Mouse (Mus musculus) liver, embryonic 13.5 days (tissue): ENCODE data around the gene Lysmd1. TPM values are rescaled to one million over a fixed set of nuclear protein-coding genes. Genes with fewer than 3 reads are reported as not detected.
"Not testable (repeated sequence)": the region's sequence is repeated elsewhere in the genome, so short reads cannot be mapped to it uniquely, and the experiment has no call there.

Experiments
- ATAC-seq: fragments of 200-750 bp; cut with Nextera tagmentation; 2 replicates; pipeline ENCODE4 v1.8.0; 2017; ENCODE audit warnings: low read depth, mild to moderate bottlenecking, moderate number of reproducible peaks, moderate library complexity
- DNase-seq: peaks from one replicate; pipeline ENCODE4 v3.0.0; 2022
- H3K27ac ChIP-seq: fragments of 300-500 bp; sonication (generic); 2 replicates; pipeline ENCODE4 v1.5.1; 2015; ENCODE audit warnings: moderate library complexity, mild to moderate bottlenecking, inconsistent platforms
- H3K27me3 ChIP-seq: fragments of 300-500 bp; sonication (generic); 2 replicates; pipeline ENCODE4 v1.6.1; 2015; ENCODE audit warnings: mild to moderate bottlenecking, inconsistent platforms
- H3K36me3 ChIP-seq: fragments of 300-500 bp; sonication (generic); 2 replicates; pipeline ENCODE4 v1.6.1; 2015; ENCODE audit warnings: mild to moderate bottlenecking, inconsistent platforms
- H3K4me1 ChIP-seq: fragments of 300-500 bp; sonication (generic); replicated peaks from 2 replicates; pipeline ENCODE4 v1.6.1; 2015; ENCODE audit warnings: inconsistent platforms
- H3K4me2 ChIP-seq: fragments of 300-500 bp; sonication (generic); 2 replicates; pipeline ENCODE4 v1.6.1; 2015; ENCODE audit warnings: inconsistent platforms, mild to moderate bottlenecking, moderate library complexity
- H3K4me3 ChIP-seq: fragments of 300-500 bp; sonication (generic); replicated peaks from 2 replicates; pipeline ENCODE4 v1.5.1; 2015; ENCODE audit warnings: mild to moderate bottlenecking, inconsistent platforms
- H3K9ac ChIP-seq: fragments of 300-500 bp; sonication (generic); 2 replicates; pipeline ENCODE4 v1.6.1; 2015; ENCODE audit warnings: mild to moderate bottlenecking, inconsistent platforms
- H3K9me3 ChIP-seq: fragments of 300-500 bp; sonication (generic); replicated peaks from 2 replicates; pipeline ENCODE4 v1.6.1; 2016; ENCODE audit warnings: inconsistent platforms
- WGBS: fragments of 180-500 bp; shearing (Covaris S2); methylation state at CpG from one replicate; pipeline ENCODE4 v1.1.7; 2015; ENCODE audit not compliant: insufficient replicate concordance; 5-methylcytosine and 5-hydroxymethylcytosine counted together
- polyA plus RNA-seq: library from polyadenylated mRNA; unstranded; fragments of >200 nt; fragmentation: Nextera tagmentation; extraction: Ambion mirVana; gene quantifications from 2 replicates; pipeline ENCODE4 v1.2.1, GENCODE M21; 2015

The Lysmd1 gene
- polyA plus RNA-seq, 1 experiment from 2014 or later, result 7.3 TPM

DNA sequence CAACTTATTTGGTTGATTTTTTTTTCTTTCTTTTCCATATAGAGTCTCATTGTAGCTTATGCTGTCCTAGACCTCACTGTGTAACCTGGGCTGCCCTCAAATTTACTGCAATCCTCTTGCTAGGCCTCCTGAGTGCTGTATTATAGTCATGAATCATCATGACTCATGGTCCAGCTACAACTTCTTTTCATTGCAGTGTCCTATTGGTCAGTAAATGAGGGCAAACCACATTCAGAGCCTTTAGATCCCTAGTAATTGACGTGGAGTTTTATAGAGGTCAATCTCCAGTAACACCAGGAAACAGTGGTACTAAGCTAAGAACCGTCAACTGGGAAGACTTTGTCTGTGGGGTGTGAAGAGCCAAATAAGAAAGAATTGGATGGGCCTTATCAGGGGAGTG lies 16.1 kb upstream of the Lysmd1 start:
- ATAC-seq, result no peak
- H3K36me3 ChIP-seq, result peaks cover 69% of the 10 kb centered on the region
- H3K4me3 ChIP-seq, result no peak overlapping the region
- H3K27ac ChIP-seq, result no peak overlapping the region
- H3K9ac ChIP-seq, result no peak overlapping the region
- no peak for DNase-seq
- WGBS, result 85% methylated on average over 2 of the region's 2 CpGs
- H3K9me3 ChIP-seq, result no peaks in the 10 kb centered on the region
- H3K27me3 ChIP-seq, result no peaks in the 10 kb centered on the region
- H3K4me2 ChIP-seq, result no peak overlapping the region
- peaks cover 8% of the 10 kb centered on the region; the same call in 1 of the 2 replicates for H3K4me1 ChIP-seq

DNA sequence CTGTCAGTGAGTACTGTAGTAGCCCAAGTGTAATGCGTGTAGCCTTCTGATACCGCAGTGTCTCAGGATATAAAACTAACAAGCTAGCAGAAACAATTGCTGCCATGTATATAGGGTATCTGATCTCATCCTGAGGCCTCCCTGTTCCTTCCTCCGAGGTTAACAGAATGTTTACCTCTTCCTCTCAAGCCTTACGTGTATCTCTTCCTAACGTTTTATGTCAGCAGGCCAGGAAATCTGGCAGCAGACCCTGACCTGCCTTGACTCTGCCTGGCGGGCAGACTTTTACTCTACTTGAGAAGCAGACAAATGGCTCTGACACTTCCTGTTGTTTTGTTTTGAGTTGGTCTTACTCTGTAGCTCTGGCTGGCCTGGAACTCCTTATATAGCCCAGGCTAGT lies 12.3 kb upstream of the Lysmd1 start:
- no peak for DNase-seq
- Histone ChIP-seq H3K27me3 (no peaks in the 10 kb centered on the region), H3K27ac (peak overlapping the region; percentile 56; the same call in 1 of the 2 replicates), H3K4me1 (0 out of 2 replicates have a peak, but pooled peaks cover 5% of the 10 kb centered on the region), H3K9me3 (no peaks in the 10 kb centered on the region), H3K4me2 (no peak overlapping the region), H3K9ac (no peak overlapping the region), H3K4me3 (no peak overlapping the region), H3K36me3 (peaks cover 54% of the 10 kb centered on the region)
- no peak for ATAC-seq
- WGBS, result 51% methylated on average over 6 of the region's 6 CpGs

DNA sequence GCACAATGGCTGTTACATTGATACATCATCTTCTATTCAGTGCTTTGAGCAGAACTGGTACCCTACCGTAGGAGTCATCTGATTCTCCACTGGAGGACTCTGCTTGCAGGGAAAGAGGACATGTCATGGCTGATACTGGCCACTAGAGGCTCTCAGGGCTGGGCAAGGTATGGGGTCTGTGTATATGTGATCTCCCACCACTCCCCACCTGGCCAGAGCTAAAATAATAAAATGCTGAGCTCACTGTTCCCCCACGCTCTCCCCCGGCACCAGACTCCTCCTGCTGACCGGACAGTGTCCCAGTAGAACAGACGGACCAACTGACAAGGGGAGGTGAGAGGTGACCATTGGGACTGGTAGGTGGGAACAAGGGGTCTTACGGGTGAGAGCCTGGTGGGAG lies 9.6 kb upstream of the Lysmd1 start, which contains the start of gene Tmod4:
TSS of gene Tmod4 (plus strand) at position 231 of the 400 bp plus-strand sequence.
- no peak within 1 kb of the TSS for H3K27ac ChIP-seq
- DNase-seq, result no peak
- H3K36me3 ChIP-seq, result peaks cover 42% of the 10 kb centered on the region
- no peak within 1 kb of the TSS for H3K4me3 ChIP-seq
- no peaks in the 10 kb centered on the region for H3K27me3 ChIP-seq
- H3K9me3 ChIP-seq, result no peaks in the 10 kb centered on the region
- 0 out of 2 replicates have a peak, but pooled peaks cover 5% of the 10 kb centered on the region for H3K4me1 ChIP-seq
- no peak for ATAC-seq
- no peak within 1 kb of the TSS for H3K9ac ChIP-seq
- WGBS, result 57% methylated on average over 6 of the region's 6 CpGs
- H3K4me2 ChIP-seq, result no peak within 1 kb of the TSS

DNA sequence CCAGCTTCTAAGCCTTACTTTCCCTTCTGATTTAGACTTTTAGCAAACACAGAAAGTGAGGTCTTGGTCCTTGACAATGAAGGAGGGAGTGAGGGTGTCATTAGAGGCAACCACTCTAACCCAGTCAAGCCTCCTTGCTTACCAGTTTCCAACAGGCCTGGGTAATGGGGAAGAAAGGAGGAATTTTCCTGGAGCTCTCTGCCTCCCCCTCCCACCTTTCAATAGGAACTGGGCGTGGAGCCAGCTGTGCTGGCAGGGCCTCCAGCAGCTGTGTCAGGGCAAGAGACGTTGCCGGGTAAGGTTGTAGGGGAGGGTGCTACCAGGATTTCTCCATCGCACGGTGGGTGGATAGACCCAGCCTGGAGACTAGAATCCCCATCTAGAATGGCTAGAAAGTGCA lies 8.9 kb upstream of the Lysmd1 start:
- ATAC-seq (no peak), DNase-seq (no peak)
- Histone ChIP-seq H3K4me3 (no peak overlapping the region), H3K4me2 (no peak overlapping the region), H3K9me3 (no peaks in the 10 kb centered on the region), H3K36me3 (peaks cover 42% of the 10 kb centered on the region), H3K4me1 (0 out of 2 replicates have a peak, but pooled peaks cover 5% of the 10 kb centered on the region), H3K27me3 (no peaks in the 10 kb centered on the region), H3K27ac (no peak overlapping the region), H3K9ac (no peak overlapping the region)
- 54% methylated on average over 5 of the region's 5 CpGs for WGBS

DNA sequence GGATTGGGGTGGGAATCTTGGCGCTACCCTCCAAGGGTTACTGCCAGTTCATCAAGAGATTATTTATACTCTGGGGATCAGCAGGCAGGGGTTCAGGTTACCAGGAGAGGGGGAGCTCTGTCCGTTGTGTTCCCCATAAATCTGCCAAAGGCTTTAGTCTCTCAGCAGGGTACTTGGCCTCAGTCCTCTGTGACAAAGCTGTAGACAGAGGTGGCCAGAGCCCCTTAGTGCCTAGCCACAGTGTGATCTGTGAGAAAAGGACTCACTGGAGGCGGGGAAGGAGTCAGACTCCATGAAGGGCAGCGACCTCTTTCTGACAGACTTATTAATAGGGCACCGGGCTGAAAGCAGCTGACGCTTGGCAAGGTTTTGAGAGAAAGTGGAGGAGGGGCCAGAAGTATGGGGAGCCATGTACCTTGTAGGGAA lies 4.6 kb upstream of the Lysmd1 start:
- ATAC-seq, result no peak
- H3K27me3 ChIP-seq, result no peaks in the 10 kb centered on the region
- no peak overlapping the region for H3K9ac ChIP-seq
- H3K27ac ChIP-seq, result no peak overlapping the region
- no peak overlapping the region for H3K4me3 ChIP-seq
- peaks cover 13% of the 10 kb centered on the region for H3K4me1 ChIP-seq
- 74% methylated on average over 6 of the region's 6 CpGs for WGBS
- H3K36me3 ChIP-seq, result peaks cover 19% of the 10 kb centered on the region
- no peaks in the 10 kb centered on the region for H3K9me3 ChIP-seq
- no peak for DNase-seq
- H3K4me2 ChIP-seq, result no peak overlapping the region

GRCm38 (mm10) chr3:95130081-95130480 lies 3.8 kb upstream of the Lysmd1 start:
- 85% methylated on average over 5 of the region's 5 CpGs for WGBS
- DNase-seq, result no peak

DNA sequence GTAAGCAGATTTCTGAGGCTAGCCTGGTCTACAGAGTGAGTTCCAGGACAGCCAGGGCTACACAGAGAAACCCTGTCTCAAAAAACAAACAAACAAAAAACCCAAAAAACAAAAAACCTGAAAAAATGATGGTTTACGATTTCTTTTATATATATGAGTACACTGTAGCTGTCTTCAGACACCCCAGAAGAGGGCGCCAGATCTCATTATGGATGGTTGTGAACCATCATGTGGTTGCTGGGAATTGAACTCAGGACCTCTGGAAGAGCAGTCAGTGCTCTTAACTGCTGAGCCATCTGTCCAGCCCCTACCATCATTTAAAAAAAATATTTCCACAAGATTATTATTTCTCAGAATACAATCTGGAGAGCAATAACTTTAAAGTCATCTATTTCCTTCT lies 1.5 kb upstream of the Lysmd1 start:
- ATAC-seq, DNase-seq, H3K27ac ChIP-seq, H3K9me3 ChIP-seq, H3K9ac ChIP-seq, H3K27me3 ChIP-seq, H3K4me2 ChIP-seq: not testable (repeated sequence)
- Histone ChIP-seq H3K4me3 (peak overlapping the region; percentile 81), H3K4me1 (peaks cover 30% of the 10 kb centered on the region), H3K36me3 (peaks cover 19% of the 10 kb centered on the region)
- 81% methylated on average over 2 of the region's 2 CpGs for WGBS

More at GRCm38 (mm10) chr3:95130081-95130480, 3.8 kb upstream of the Lysmd1 start:
- H3K9ac ChIP-seq, result no peak overlapping the region
- no peaks in the 10 kb centered on the region for H3K9me3 ChIP-seq
- H3K36me3 ChIP-seq, result peaks cover 19% of the 10 kb centered on the region
- no peak overlapping the region for H3K27ac ChIP-seq
- no peak overlapping the region for H3K4me2 ChIP-seq
- ATAC-seq, result no peak
- H3K27me3 ChIP-seq, result no peaks in the 10 kb centered on the region
- no peak overlapping the region for H3K4me3 ChIP-seq
- peaks cover 12% of the 10 kb centered on the region for H3K4me1 ChIP-seq

- peak overlapping the region; percentile 85 for H3K9ac ChIP-seq
- WGBS, result 46% methylated on average over 11 of the region's 11 CpGs
- peak; percentile 2; the same call in 1 of the 2 replicates for ATAC-seq
Observed at GRCm38 (mm10) chr3:95133176-95133575, 712 bp upstream of the Lysmd1 start.

DNA sequence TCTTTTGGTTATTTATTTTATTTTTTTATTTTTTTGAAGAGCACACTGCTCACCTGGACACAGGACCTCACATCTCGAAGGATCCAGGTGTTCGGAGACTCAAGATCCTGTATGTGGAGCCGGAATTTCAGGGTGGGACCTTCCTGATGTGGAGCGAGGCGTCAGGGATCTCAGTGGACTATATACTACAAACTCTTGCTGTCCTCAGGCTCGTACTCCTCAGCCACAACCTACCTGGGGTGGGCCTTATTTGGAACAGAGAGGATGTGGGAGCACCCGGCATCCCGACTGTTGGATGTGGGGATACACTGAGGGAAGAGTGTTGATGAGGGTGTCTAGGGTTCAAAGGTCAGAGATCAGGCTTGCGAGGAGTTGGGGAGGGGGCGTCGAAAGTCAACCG lies 245 bp downstream of the Lysmd1 start:
- not testable (repeated sequence) for H3K9me3 ChIP-seq, H3K4me2 ChIP-seq, H3K27ac ChIP-seq, H3K27me3 ChIP-seq, DNase-seq, H3K9ac ChIP-seq
- ATAC-seq, result peak; percentile 62
- Histone ChIP-seq H3K4me1 (peaks cover 30% of the 10 kb centered on the region), H3K36me3 (peaks cover 20% of the 10 kb centered on the region), H3K4me3 (peak overlapping the region; percentile 81; the same call in 1 of the 2 replicates)
- WGBS, result no CpG with 5 or more reads among the region's 12 CpGs

More at GRCm38 (mm10) chr3:95133176-95133575, 712 bp upstream of the Lysmd1 start:
- Histone ChIP-seq H3K27me3 (no peaks in the 10 kb centered on the region), H3K4me1 (peaks cover 30% of the 10 kb centered on the region), H3K4me3 (peak overlapping the region; percentile 81), H3K4me2 (peak overlapping the region; percentile 89), H3K27ac (peak overlapping the region; percentile 83), H3K36me3 (peaks cover 23% of the 10 kb centered on the region), H3K9me3 (no peaks in the 10 kb centered on the region)
- no peak for DNase-seq

DNA sequence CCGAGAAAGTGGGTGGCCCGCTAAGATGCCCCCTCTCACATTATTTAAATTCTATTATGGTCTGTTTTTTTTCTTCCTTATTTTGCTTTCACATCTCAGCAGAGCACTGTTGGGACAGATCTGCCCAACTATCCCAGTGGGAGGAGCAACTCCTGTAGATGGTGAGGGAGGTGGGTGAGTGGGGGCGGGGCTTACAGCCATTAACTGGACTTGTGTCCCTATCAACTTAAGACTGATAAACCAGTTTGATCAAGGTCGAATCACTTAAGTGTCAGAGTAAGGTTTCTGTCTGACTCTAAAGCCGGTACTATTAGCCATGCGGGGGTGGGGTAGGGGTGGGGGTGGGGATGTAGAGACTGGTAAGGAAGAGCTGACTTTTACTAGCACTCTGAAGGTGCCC lies 1.1 kb downstream of the Lysmd1 start:
- peak; percentile 37 for ATAC-seq

DNA sequence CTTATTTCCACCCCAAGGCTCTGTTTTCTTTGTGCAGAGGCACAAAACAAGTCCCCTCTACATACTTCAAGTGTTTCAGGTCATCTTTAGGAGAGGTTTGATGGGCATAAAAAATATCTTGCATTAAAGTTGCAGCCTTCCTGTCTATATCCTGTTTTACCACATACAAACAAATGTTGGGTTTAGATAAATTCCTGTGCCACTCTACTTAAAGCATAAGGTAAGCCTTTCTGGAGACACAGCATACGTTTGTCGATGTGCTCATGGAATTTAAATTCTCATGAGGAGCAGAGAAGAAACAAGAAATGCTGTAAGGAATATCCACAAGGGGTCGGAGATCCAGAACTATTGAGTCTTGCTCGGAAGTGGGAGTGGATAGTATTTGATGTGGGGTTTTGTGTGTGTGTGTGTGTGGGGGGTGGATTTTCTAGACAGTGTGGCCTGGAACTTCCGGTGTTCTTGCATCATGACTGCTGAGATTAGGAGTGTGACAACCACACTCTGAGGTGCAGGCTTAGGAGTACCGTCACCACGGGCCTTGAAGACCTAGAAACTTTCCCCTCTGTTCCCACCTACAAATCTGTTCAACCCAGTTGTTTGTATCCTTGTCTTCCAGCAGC lies 1.7 kb downstream of the Lysmd1 start:
- peak overlapping the region; percentile 61 for H3K27ac ChIP-seq

More for the DNA sequence above, 1.1 kb downstream of the Lysmd1 start:
- H3K9ac ChIP-seq, result peak overlapping the region; percentile 67
- peaks cover 16% of the 10 kb centered on the region for H3K36me3 ChIP-seq
- H3K4me1 ChIP-seq, result peaks cover 36% of the 10 kb centered on the region
- peak overlapping the region; percentile 78 for H3K4me2 ChIP-seq
- no peaks in the 10 kb centered on the region for H3K9me3 ChIP-seq
- no peaks in the 10 kb centered on the region for H3K27me3 ChIP-seq
- peak overlapping the region; percentile 61 for H3K4me3 ChIP-seq
- peak; percentile 58 for DNase-seq
- 5% methylated on average over 6 of the region's 6 CpGs for WGBS
- peak overlapping the region; percentile 61 for H3K27ac ChIP-seq

DNA sequence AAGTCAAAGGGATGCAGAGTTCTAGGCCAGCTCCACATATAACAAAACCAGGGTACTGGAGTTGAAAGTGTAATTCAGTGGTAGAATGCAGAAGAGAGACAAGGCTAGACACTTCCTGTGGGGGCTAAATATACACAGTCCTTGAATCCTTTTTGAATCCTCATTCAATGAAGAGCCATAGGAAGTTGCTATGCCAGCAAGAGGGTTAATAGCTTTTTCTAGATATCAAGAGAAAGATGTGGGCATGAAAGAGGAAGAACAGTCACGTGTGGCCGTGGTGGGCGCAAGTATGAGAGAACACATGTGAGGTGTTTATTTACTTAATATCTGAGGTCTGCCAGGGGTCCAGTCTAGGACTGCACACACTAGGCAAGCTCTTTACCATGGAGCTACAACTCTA lies 2.4 kb downstream of the Lysmd1 start:
- H3K27me3 ChIP-seq, result no peaks in the 10 kb centered on the region
- H3K9ac ChIP-seq, result no peak overlapping the region
- DNase-seq, result no peak
- WGBS, result 54% methylated on average over 3 of the region's 3 CpGs
- H3K27ac ChIP-seq, result peak overlapping the region; percentile 61
- ATAC-seq, result no peak
- peak overlapping the region; percentile 78 for H3K4me2 ChIP-seq
- H3K9me3 ChIP-seq, result no peaks in the 10 kb centered on the region
- peaks cover 23% of the 10 kb centered on the region for H3K36me3 ChIP-seq
- H3K4me1 ChIP-seq, result peaks cover 43% of the 10 kb centered on the region
- no peak overlapping the region for H3K4me3 ChIP-seq

More for the DNA sequence above, 1.7 kb downstream of the Lysmd1 start:
- Histone ChIP-seq H3K36me3 (peaks cover 20% of the 10 kb centered on the region), H3K4me3 (peak overlapping the region; percentile 61), H3K9me3 (no peaks in the 10 kb centered on the region), H3K9ac (peak overlapping the region; percentile 67), H3K27me3 (no peaks in the 10 kb centered on the region), H3K4me2 (peak overlapping the region; percentile 78), H3K4me1 (peaks cover 41% of the 10 kb centered on the region)
- ATAC-seq (no peak), DNase-seq (no peak)
- WGBS, result 33% methylated on average over 7 of the region's 7 CpGs
